Mouse (Mus musculus) left cerebral cortex, adult 2 months (tissue): ENCODE data around the gene Hsh2d. TPM values are rescaled to one million over a fixed set of nuclear protein-coding genes. Genes with fewer than 3 reads are reported as not detected.

Experiments
- DNase-seq, 2 experiments: peaks; one replicate each; pipeline ENCODE4 v3.0.0; 2021 to 2022; ENCODE audit warnings: low spot score in 2 of 2, mixed read lengths in 1 of 2; ENCODE audit errors: extremely low spot score in 1 of 2
- H3K27ac ChIP-seq: fragments of 200-600 bp; 2 replicates; pipeline ENCODE4 v1.8.1; 2022
- H3K4me3 ChIP-seq: fragments of 200-600 bp; 2 replicates; pipeline ENCODE4 v1.8.1; 2022
- CTCF ChIP-seq: fragments of 200-600 bp; IDR thresholded peaks from 2 replicates; pipeline ENCODE4 v1.8.1; 2022; ENCODE audit warnings: antibody characterized with exemption, mild to moderate bottlenecking, moderate library complexity
- intact Hi-C: fragments of 180-260 bp; cut with DNase I; formaldehyde crosslinking; loops from one replicate; pipeline ENCODE4 v1.15.1; 2025
- total RNA-seq, 2 experiments: library from RNA; stranded (reverse); gene quantifications; 2 replicates each; pipeline ENCODE4 v1.2.3; 2021

The Hsh2d gene
- total RNA-seq, 2 experiments from 2014 or later: not detected

- Histone ChIP-seq H3K27ac (peak within 1 kb of the TSS; percentile 94), H3K4me3 (peak within 1 kb of the TSS; percentile 65)
- peak; percentile 94 to 96 for DNase-seq
- intact Hi-C loops: loop anchor here (5.0 kb wide), 1 partner anchor 62 kb away; no protein-coding TSS in a partner anchor
- peak; percentile 81 for TF ChIP-seq CTCF
Measured at GRCm38 (mm10) chr8:72239499-72240402, 50.3 kb downstream of the Hsh2d start, which contains the start of gene Ap1m1. TSS of gene Ap1m1 (plus strand) at chr8:72240018.

GRCm38 (mm10) chr8:72240403-72240763 lies 50.9 kb downstream of the Hsh2d start:
- peak overlapping the region; percentile 94 for H3K27ac ChIP-seq
- DNase-seq: no peak
- peak overlapping the region; percentile 65 for H3K4me3 ChIP-seq
- intact Hi-C loops: loop anchor here (5.0 kb wide), 1 partner anchor 63 kb away; no protein-coding TSS in a partner anchor
- TF ChIP-seq CTCF: no peak

GRCm38 (mm10) chr8:72240951-72241350 lies 51.5 kb downstream of the Hsh2d start:
- no peak for TF ChIP-seq CTCF
- Histone ChIP-seq H3K27ac (no peak overlapping the region; the same call in 1 of the 2 replicates), H3K4me3 (peak overlapping the region; percentile 65)
- no peak for DNase-seq
- intact Hi-C loops: loop anchor here (5.0 kb wide), 1 partner anchor 64 kb away; no protein-coding TSS in a partner anchor

- H3K27ac ChIP-seq: no peak overlapping the region
- H3K4me3 ChIP-seq: no peak overlapping the region
- intact Hi-C loops: loop anchor here (5.0 kb wide), 1 partner anchor 65 kb away; no protein-coding TSS in a partner anchor
- no peak for DNase-seq
- TF ChIP-seq CTCF: no peak
Measured at GRCm38 (mm10) chr8:72242226-72242625, 52.8 kb downstream of the Hsh2d start.

GRCm38 (mm10) chr8:72244610-72245009 lies 55.2 kb downstream of the Hsh2d start:
- no peak overlapping the region for H3K4me3 ChIP-seq
- intact Hi-C loops: loop anchor here (5.0 kb wide), 1 partner anchor 67 kb away; no protein-coding TSS in a partner anchor
- no peak for DNase-seq
- no peak for TF ChIP-seq CTCF
- H3K27ac ChIP-seq: no peak overlapping the region

Other genes starting within 250 kb of the Hsh2d start
- gene Zfp961, start 238.6 kb upstream of the Hsh2d start, total RNA-seq: 10 to 100 TPM; 15.0 to 15.3 TPM
- not detected for gene Cyp4f18, start 180.0 kb upstream of the Hsh2d start, total RNA-seq
- gene Olfr372, start 148.4 kb upstream of the Hsh2d start, total RNA-seq: not detected
- not detected for gene Olfr373, start 106.5 kb upstream of the Hsh2d start, total RNA-seq
- not detected for gene Olfr374, start 82.6 kb upstream of the Hsh2d start, total RNA-seq
- 10 to 100 TPM; 24.9 to 29.7 TPM for gene Tpm4, start 54.7 kb upstream of the Hsh2d start, total RNA-seq
- gene Rab8a, start 28.4 kb upstream of the Hsh2d start, total RNA-seq: 10 to 100 TPM; 32.4 to 37.9 TPM
- gene Cib3, start 23.2 kb downstream of the Hsh2d start, total RNA-seq: under 1 TPM in 1 of 2 experiments, not detected in 1; 0.33 TPM
- gene Gm11034, start 24.0 kb downstream of the Hsh2d start, total RNA-seq: not detected
- gene Fam32a, start 30.1 kb downstream of the Hsh2d start, total RNA-seq: 10 to 100 TPM; 59.0 to 60.9 TPM
- 10 to 100 TPM; 83.1 to 84.7 TPM for gene Ap1m1, start 50.4 kb downstream of the Hsh2d start, total RNA-seq
- gene Gm10282, start 115.6 kb downstream of the Hsh2d start, total RNA-seq: 1 to 10 TPM; 3.9 to 6.2 TPM
- 10 to 100 TPM; 17.1 to 32.3 TPM for gene Klf2, start 129.4 kb downstream of the Hsh2d start, total RNA-seq
- gene Eps15l1, start 231.8 kb downstream of the Hsh2d start, total RNA-seq: 10 to 100 TPM; 66.4 to 73.0 TPM